Mouse (Mus musculus): ENCODE results near the gene Rfc2.

DNA sequence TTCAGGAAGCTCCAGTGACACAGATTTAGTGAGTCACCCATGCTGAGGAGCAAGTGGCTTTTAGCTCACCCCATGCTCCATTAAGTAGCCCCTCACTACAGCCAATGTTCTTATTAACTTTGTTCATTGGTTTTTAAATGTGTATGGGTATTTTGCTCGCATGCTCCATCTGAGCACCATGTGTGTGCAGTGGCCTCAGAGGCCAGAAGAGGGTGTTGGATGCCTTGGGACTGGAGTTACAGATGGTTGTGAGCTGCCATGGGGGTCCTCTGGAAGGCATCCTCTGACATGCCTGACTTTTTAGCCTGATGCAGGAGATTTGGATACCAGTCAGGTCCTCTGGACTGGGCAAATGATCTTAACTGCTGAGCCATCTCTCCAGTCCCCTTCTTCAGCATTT, 63.0 kb downstream of the Rfc2 start:
- TF ChIP-seq CTCF (conservative IDR thresholded peaks at IDR 0.05; ENCODE audit: low read length), result no peak
- TF ChIP-seq NANOG (IDR thresholded peaks at IDR 0.05; ENCODE audit: borderline replicate concordance, low read length), result no peak
- TF ChIP-seq POU5F1 (IDR thresholded peaks at IDR 0.05; ENCODE audit: borderline replicate concordance, low read length), result no peak

Measured in E14TG2a.4 (cell line).